Mouse (Mus musculus) CD4-positive, CD25-positive, alpha-beta regulatory T cell, adult 2 months (primary cell): ENCODE data around the gene Amt.

Source experiments
- DNase-seq: peaks from one replicate; pipeline ENCODE4 v3.0.0-alpha.2; 2012; ENCODE audit warnings: low read depth, low spot score

Gene Amt

GRCm38 (mm10) chr9:108338886-108339781 is 42.5 kb downstream of the Amt start, which contains the start of gene Gpx1:
Gpx1 (plus strand) TSS chr9:108338903.
- peak; percentile 93 for DNase-seq

GRCm38 (mm10) chr9:108339886-108340257 is 43.2 kb downstream of the Amt start:
- peak; percentile 33 for DNase-seq

DNA sequence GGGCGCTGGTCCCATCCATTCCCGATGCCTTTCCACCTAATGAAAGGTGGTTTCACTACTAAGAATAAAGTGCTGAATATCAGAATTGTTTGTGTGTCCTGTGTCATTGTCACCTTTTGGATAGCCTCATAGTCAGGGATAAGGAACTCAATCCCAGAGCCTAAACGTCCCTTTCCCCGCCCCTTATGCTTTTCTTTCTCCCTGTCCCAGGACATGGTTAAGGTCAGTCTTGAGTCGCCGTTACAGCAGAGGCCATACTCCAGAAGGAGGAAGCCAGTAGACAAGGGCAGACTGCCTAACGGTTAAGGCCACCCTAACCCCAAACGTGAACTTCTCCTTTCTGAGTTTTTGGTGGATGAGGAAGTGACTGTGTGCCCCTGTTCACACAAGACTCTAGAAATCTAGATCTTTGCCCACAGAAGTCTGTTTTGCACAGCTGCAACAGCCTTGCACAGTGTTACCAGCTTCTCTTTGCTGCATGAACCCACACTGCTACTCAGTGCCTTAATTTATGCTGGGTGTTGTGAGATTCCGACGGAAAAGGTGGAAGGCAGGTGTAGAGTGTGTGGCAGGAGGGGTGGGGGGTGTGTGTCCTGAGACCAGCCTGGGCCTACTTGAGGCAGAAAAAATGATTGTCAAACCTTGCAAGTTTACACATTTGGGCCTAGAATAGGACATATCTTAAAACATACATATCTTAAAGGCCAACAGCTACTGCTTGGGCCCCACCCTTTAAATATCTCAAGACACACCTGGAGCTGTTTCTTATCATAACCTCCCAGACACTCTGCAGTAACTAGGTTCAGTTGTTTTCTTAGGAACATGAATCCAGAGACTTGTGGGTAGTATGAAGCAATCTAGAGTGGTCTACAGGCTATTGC is 43.8 kb downstream of the Amt start:
- peak; percentile 22 for DNase-seq

DNA sequence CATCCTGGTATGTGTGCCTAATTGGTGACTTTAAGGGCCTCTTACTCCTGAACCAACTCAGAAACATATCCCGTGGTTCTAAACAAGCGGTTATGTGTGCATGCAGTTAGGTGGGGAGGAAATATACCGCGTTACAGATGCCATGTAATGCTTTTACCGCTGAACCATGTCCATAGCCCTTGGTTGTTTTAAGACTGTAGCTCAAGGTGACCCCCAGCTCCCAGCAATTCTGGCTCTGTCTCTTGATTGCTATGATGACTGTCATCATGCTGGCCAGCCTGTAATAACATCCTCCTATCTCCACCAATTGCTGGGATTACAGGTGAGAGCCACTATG is 44.5 kb downstream of the Amt start:
- DNase-seq = no peak

DNA sequence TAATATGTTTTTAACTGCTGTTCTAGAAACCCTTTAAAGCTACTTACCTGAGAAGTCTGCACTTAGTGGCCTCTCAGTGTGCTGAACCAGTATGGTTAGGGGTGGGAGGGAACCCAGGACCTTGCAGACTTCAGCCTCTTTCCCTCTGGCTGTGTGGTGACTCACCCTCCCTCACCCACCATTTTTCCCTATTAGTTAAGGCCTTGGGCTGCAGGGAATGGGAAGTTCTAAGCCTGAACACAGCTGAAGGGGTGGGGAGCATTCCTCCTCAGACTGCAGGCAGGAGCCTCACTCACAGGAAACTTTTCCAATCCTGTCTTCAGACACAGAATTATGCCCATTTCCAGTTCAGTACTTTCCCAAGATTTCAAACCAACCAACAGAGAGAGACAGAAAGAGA is 45.1 kb downstream of the Amt start:
- no peak for DNase-seq

DNA sequence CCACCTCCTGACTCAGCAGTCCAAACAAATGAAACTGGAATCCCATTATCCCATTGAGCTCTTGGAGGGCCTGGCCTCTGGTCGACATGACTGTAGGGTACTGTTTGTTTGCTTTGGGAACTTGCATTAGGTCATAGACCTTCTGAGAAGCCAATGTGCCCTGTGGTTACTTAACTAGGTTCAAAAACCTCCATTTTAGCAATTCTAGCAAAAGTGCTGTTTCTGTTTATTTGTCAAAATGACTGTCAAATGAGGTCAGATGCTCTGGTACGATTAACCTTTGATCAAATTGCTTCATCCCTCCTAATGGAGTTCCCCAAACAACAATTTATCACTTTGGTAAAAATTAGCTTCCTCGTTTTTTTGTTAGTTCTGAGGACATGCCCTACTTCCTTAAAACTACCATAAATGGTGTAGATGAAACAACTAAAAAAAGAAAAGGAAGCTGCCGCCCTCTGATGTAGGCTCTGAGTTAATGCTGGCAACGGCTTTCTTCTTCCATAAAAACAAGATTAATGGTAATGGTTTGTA is 45.7 kb downstream of the Amt start:
- DNase-seq = peak; percentile 38

- DNase-seq = no peak
Measured at GRCm38 (mm10) chr9:108343331-108343730, 46.7 kb downstream of the Amt start.

- no peak for DNase-seq
Measured at GRCm38 (mm10) chr9:108343835-108344234, 47.2 kb downstream of the Amt start.

DNA sequence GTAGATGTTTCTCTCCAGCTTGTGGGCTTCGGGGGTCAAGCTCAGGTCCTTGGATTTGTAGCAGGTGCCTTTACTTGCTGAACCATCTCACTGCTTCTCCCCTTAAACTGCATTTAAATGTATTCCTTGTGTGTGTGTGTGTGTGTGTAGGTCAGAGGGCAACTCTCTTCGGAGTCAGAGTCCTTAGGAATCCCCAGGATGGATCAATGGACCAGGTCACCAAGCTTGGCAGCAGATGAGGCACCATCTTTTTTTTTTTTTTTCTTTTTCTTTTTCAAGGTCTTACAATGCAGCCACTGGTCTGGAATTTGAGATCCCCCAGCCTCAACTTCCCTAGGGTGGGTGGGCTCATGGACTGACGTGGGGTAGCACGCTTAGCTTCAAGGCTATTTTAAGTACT is 47.8 kb downstream of the Amt start:
- DNase-seq = no peak

- DNase-seq = no peak
Measured at GRCm38 (mm10) chr9:108347024-108347423, 50.4 kb downstream of the Amt start.

GRCm38 (mm10) chr9:108347540-108348289 is 51.1 kb downstream of the Amt start, which contains the start of gene Usp4:
Usp4 (plus strand) TSS chr9:108347853.
- peak; percentile 92 for DNase-seq

DNA sequence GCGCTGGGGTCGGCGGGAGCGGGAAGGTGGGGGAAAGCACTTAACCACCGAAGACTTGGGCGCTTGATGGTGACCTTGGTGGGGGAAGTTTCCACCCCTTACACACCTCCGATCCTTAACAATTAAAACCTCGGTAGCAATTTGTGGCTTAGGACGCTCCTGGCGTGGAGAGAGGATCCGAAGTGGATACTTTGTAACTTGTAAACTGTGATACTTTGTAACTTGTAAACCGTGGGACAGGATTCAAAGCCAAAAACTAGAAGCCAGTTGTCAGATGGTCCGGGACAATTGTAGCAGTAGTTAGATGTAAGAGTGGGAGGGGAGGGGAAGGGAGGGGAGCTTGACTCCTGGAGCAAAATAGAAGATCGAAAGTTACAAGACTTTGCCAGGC is 51.6 kb downstream of the Amt start:
- peak; percentile 36 for DNase-seq

- DNase-seq = no peak
Measured at GRCm38 (mm10) chr9:108349727-108350126, 53.1 kb downstream of the Amt start.
